Mouse (Mus musculus): Measurements from ENCODE around the gene Mark3.

DNA sequence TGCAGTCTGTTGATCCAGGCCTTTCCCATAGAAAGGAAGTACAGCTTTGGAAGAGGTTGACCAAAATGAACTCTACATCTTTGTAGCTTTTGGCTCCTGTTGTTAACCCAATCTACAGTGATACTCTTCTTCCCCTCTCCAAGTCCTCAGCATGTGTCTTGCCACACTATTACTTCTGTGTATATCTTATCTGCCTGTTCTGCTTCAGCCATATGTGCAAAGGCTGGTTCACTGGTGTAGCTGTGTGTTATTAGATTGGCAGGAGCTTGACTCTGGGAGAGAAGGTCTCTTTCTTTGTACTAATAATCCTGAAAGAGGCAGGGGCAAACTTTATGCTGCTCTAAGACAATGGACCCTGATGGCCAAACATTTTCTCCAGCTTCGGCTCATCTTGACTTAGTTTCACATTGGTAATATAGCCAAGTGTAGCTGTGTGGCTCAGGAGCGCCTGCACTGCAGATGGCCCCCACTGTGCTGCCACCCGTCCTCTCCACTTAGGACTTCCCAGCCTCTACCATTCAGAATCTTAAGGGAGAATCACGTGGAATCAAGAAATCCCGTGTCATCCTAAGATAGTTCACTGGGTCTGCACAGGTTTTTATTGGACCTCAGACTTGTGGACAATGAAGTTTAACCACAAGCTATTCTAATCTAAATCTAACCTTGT lies 40.3 kb downstream of the Mark3 start:
- TF ChIP-seq POLR2A (IDR thresholded peaks at IDR 0.05; ENCODE audit: insufficient read depth, low read depth, low read length) (no peak), EP300 (IDR thresholded peaks at IDR 0.05; ENCODE audit: insufficient read depth, low read depth, low read length) (no peak)

All from heart, adult 2 months (tissue).